ENCODE assay signal across 1 mouse cellular context in genomic region chr11:60777801-60778370, GRCm38 (mm10).
TF ChIP-seq lines count a peak whose summit lies in the region.

No protein-coding gene starts in this region.

TF ChIP-seq in MEL, 35 proteins besides CTCF, POLR2A, EP300 and RAD21 (continued from another document):
- TF ChIP-seq NELFE (IDR thresholded peaks at IDR 0.05; ENCODE audit: low read depth, low read length) (no peak), GABPA (IDR thresholded peaks at IDR 0.05; ENCODE audit: low read depth, low read length) (no peak), E2F4 (IDR thresholded peaks at IDR 0.05; ENCODE audit: borderline replicate concordance, low read depth, low read length) (no peak), USF2 (IDR thresholded peaks at IDR 0.05; ENCODE audit: borderline replicate concordance in 1 of 2, insufficient read depth in 1 of 2, low read depth in 1 of 2, low read length in 2 of 2) (no peak), ELF1 (IDR thresholded peaks at IDR 0.05; ENCODE audit: low read depth, low read length) (no peak), ZMIZ1 (IDR thresholded peaks at IDR 0.05; ENCODE audit: low read depth, low read length) (no peak), MYC (IDR thresholded peaks at IDR 0.05; ENCODE audit: low read depth, low read length) (no peak)
